Mouse (Mus musculus): ENCODE data around the gene Akt1s1. TPM values are rescaled to one million over a fixed set of nuclear protein-coding genes. Genes with fewer than 3 reads are reported as not detected.

Gene Akt1s1
- total and polyA plus RNA-seq, 3 experiments = 9.5 to 24.2 (median 23.3) TPM

GRCm38 (mm10) chr7:44895593-44896434 is 47.0 kb downstream of the Akt1s1 start, which contains the start of gene Fuz (continued):
- TF ChIP-seq MYC (IDR thresholded peaks at IDR 0.05; ENCODE audit: low read depth, low read length) (peak; percentile 95), SMC3 (IDR thresholded peaks at IDR 0.05; ENCODE audit: low read depth, low read length) (peak; percentile 43), MXI1 (IDR thresholded peaks at IDR 0.05; ENCODE audit: low read depth, low read length) (peak; percentile 89), ZKSCAN1 (IDR thresholded peaks at IDR 0.05; ENCODE audit: borderline replicate concordance, low read depth, low read length) (no peak), JUND (conservative IDR thresholded peaks at IDR 0.05; ENCODE audit: low read depth, low read length) (no peak), RCOR1 (conservative IDR thresholded peaks at IDR 0.05; ENCODE audit: low read depth, low read length) (peak; percentile 86; the same call in 1 of the 2 replicates), ETS1 (conservative IDR thresholded peaks at IDR 0.05; ENCODE audit: low read depth, low read length) (0 out of 2 replicates have a peak, but pooled peaks have one; percentile 25), MEF2A (IDR thresholded peaks at IDR 0.05; ENCODE audit: borderline replicate concordance, low read depth, low read length) (peak; percentile 64; the same call in 1 of the 2 replicates), BHLHE40 (IDR thresholded peaks at IDR 0.05; ENCODE audit: low read depth, low read length) (0 out of 2 replicates have a peak, but pooled peaks have one; percentile 21)

- peaks cover 6% of the 10 kb centered on the region for H3K79me2 ChIP-seq (replicated peaks; ENCODE audit: control insufficient read depth, extremely low read depth, insufficient read depth, poor library complexity, severe bottlenecking)
- peak overlapping the region; percentile 65 for H3K9ac ChIP-seq (ENCODE audit: insufficient read depth, low read depth)
- DNase-seq (ENCODE audit: extremely low read depth) = peak; percentile 40
Observed at GRCm38 (mm10) chr7:44896499-44896898, 47.7 kb downstream of the Akt1s1 start.

GRCm38 (mm10) chr7:44898607-44899006 is 49.8 kb downstream of the Akt1s1 start:
- dilution Hi-C loops (cut with MboI; ENCODE audit: extremely low pct_ligation_motif_present, extremely low pct_unique_long_range_greater_than_20kb, low sequenced_read_pairs) (no loop called here), in situ Hi-C loops (cut with MboI; ENCODE audit: low pct_ligation_motif_present, low pct_unique_long_range_greater_than_20kb, low sequenced_read_pairs) (no loop called here)
- peak; percentile 29 for DNase-seq (ENCODE audit: extremely low read depth)
- H3K36me3 ChIP-seq (replicated peaks in 1 of 2; ENCODE audit: control insufficient read depth in 1 of 2, insufficient read depth in 1 of 2, low read length in 1 of 2) = peaks cover 46 to 57% of the 10 kb centered on the region in 2 experiments
- no peak overlapping the region for H3K4me3 ChIP-seq (replicated peaks in 1 of 3; ENCODE audit: low read depth in 2 of 3, low read length in 2 of 3, poor library complexity in 1 of 3)
- peaks cover 9 to 38% of the 10 kb centered on the region in 2 experiments for H3K4me1 ChIP-seq (ENCODE audit: control insufficient read depth in 1 of 2, insufficient read depth in 2 of 2)
- H3K4me2 ChIP-seq (ENCODE audit: insufficient read depth, low read depth, poor library complexity, severe bottlenecking) = no peak overlapping the region
- no peaks in the 10 kb centered on the region for H3K9me3 ChIP-seq (replicated peaks; ENCODE audit: low read length)
- peak overlapping the region; percentile 27; the same call in 1 of the 2 replicates for H3K27ac ChIP-seq (ENCODE audit: insufficient read depth, low read depth)
- no peak overlapping the region for H3K9ac ChIP-seq (ENCODE audit: insufficient read depth, low read depth)
- TF ChIP-seq USF1 (IDR thresholded peaks at IDR 0.05; ENCODE audit: low read depth, low read length) (no peak), CTCF (conservative IDR thresholded peaks at IDR 0.05 in 1 of 2, IDR thresholded peaks at IDR 0.05 in 1 of 2; ENCODE audit: low read depth in 2 of 2, low read length in 2 of 2) (peak in 1 of 2 experiments; percentile 26; a peak in 1 of 4 replicates), MAX (IDR thresholded peaks at IDR 0.05; ENCODE audit: low read length) (no peak), UBTF (IDR thresholded peaks at IDR 0.05; ENCODE audit: low read depth, low read length) (no peak), SMC3 (IDR thresholded peaks at IDR 0.05; ENCODE audit: low read depth, low read length) (no peak)
- H3K27me3 ChIP-seq (replicated peaks) = no peaks in the 10 kb centered on the region
- no peaks in the 10 kb centered on the region for H3K79me2 ChIP-seq (replicated peaks; ENCODE audit: control insufficient read depth, extremely low read depth, insufficient read depth, poor library complexity, severe bottlenecking)

More at GRCm38 (mm10) chr7:44896499-44896898, 47.7 kb downstream of the Akt1s1 start:
- peaks cover 9 to 39% of the 10 kb centered on the region in 2 experiments for H3K4me1 ChIP-seq (ENCODE audit: control insufficient read depth in 1 of 2, insufficient read depth in 2 of 2)
- no peak overlapping the region for H3K27ac ChIP-seq (ENCODE audit: insufficient read depth, low read depth)
- peak overlapping the region; percentile 55 to 72 (median 61) for H3K4me3 ChIP-seq (replicated peaks in 1 of 3; ENCODE audit: low read depth in 2 of 3, low read length in 2 of 3, poor library complexity in 1 of 3)
- peak overlapping the region; percentile 53 for H3K4me2 ChIP-seq (ENCODE audit: insufficient read depth, low read depth, poor library complexity, severe bottlenecking)
- TF ChIP-seq PAX5 (IDR thresholded peaks at IDR 0.05; ENCODE audit: low read length) (no peak), ZC3H11A (IDR thresholded peaks at IDR 0.05; ENCODE audit: low read depth, low read length) (no peak), JUND (conservative IDR thresholded peaks at IDR 0.05; ENCODE audit: low read depth, low read length) (no peak), MEF2A (IDR thresholded peaks at IDR 0.05; ENCODE audit: borderline replicate concordance, low read depth, low read length) (no peak), GABPA (IDR thresholded peaks at IDR 0.05; ENCODE audit: insufficient replicate concordance, low read depth, low read length) (no peak), KAT2A (IDR thresholded peaks at IDR 0.05; ENCODE audit: insufficient replicate concordance, low read length) (no peak), ZNF384 (IDR thresholded peaks at IDR 0.05; ENCODE audit: low read depth, low read length) (no peak), ETS1 (conservative IDR thresholded peaks at IDR 0.05; ENCODE audit: low read depth, low read length) (no peak), MAZ (IDR thresholded peaks at IDR 0.05; ENCODE audit: low read depth, low read length) (no peak), POLR2AphosphoS2 (IDR thresholded peaks at IDR 0.05; ENCODE audit: low read depth, low read length) (no peak), SMC3 (IDR thresholded peaks at IDR 0.05; ENCODE audit: low read depth, low read length) (no peak), RCOR1 (conservative IDR thresholded peaks at IDR 0.05; ENCODE audit: low read depth, low read length) (no peak), UBTF (IDR thresholded peaks at IDR 0.05; ENCODE audit: low read depth, low read length) (no peak), JUN (IDR thresholded peaks at IDR 0.05; ENCODE audit: insufficient read depth, low read depth, low read length) (no peak), CHD1 (IDR thresholded peaks at IDR 0.05; ENCODE audit: low read depth, low read length) (no peak), E2F4 (IDR thresholded peaks at IDR 0.05; ENCODE audit: insufficient replicate concordance, low read depth, low read length) (no peak)
- dilution Hi-C loops (cut with MboI; ENCODE audit: extremely low pct_ligation_motif_present, extremely low pct_unique_long_range_greater_than_20kb, low sequenced_read_pairs) (no loop called here), in situ Hi-C loops (cut with MboI; ENCODE audit: low pct_ligation_motif_present, low pct_unique_long_range_greater_than_20kb, low sequenced_read_pairs) (no loop called here)
- no peaks in the 10 kb centered on the region for H3K9me3 ChIP-seq (replicated peaks; ENCODE audit: low read length)
- H3K36me3 ChIP-seq (replicated peaks in 1 of 2; ENCODE audit: control insufficient read depth in 1 of 2, insufficient read depth in 1 of 2, low read length in 1 of 2) = peaks cover 25 to 36% of the 10 kb centered on the region in 2 experiments
- no peaks in the 10 kb centered on the region for H3K27me3 ChIP-seq (replicated peaks)

Measured in CH12.LX (cell line).